Mouse (Mus musculus) cortical plate, adult 2 months (tissue): ENCODE results near the gene Sidt2. TPM values are rescaled to one million over a fixed set of nuclear protein-coding genes. Genes with fewer than 3 reads are reported as not detected.

Experiments
- H3K27ac ChIP-seq: fragments of 200-500 bp; 2 replicates; pipeline ENCODE4 v1.5.1; 2012; ENCODE audit warnings: low read length, control low read depth, inconsistent platforms; ENCODE audit not compliant: insufficient read depth
- H3K4me1 ChIP-seq: fragments of 200-500 bp; 2 replicates; pipeline ENCODE4 v1.6.1; 2011; ENCODE audit warnings: low read length; ENCODE audit not compliant: control insufficient read depth, insufficient read depth
- H3K4me3 ChIP-seq: fragments of 200-500 bp; 2 replicates; pipeline ENCODE4 v1.5.1; 2011; ENCODE audit warnings: mild to moderate bottlenecking, low read length, control low read depth; ENCODE audit not compliant: insufficient read depth
- CTCF ChIP-seq: fragments of 200-500 bp; IDR thresholded peaks from 2 replicates; pipeline ENCODE4 v1.5.1; 2011; ENCODE audit warnings: mild to moderate bottlenecking, control low read depth, low read length; ENCODE audit not compliant: insufficient read depth; ENCODE audit errors: extremely low read depth
- POLR2A ChIP-seq: fragments of 200-500 bp; IDR thresholded peaks from 2 replicates; pipeline ENCODE4 v1.6.1; 2011; ENCODE audit warnings: mild to moderate bottlenecking, low read length, control low read depth; ENCODE audit not compliant: insufficient read depth; ENCODE audit errors: extremely low read depth
- polyA plus RNA-seq: library from polyadenylated mRNA; depleted of rRNA; stranded (reverse); fragments of >200 nt; gene quantifications from 2 replicates; pipeline ENCODE4 v1.2.3, GENCODE M21; 2012

Sidt2 gene
- polyA plus RNA-seq, 1 experiment: 117 TPM

GRCm38 (mm10) chr9:45941329-45941888 lies 13.6 kb downstream of the Sidt2 start:
- TF ChIP-seq CTCF (no peak), POLR2A (no peak)
- Histone ChIP-seq H3K27ac (no peak overlapping the region), H3K4me1 (no peaks in the 10 kb centered on the region), H3K4me3 (no peak overlapping the region)

GRCm38 (mm10) chr9:45939794-45940193 lies 15.3 kb downstream of the Sidt2 start:
- TF ChIP-seq CTCF: no peak
- TF ChIP-seq POLR2A: no peak
- no peaks in the 10 kb centered on the region; the same call in 1 of the 2 replicates for H3K4me1 ChIP-seq
- H3K4me3 ChIP-seq: no peak overlapping the region
- no peak overlapping the region for H3K27ac ChIP-seq

GRCm38 (mm10) chr9:45938952-45939637 lies 16.0 kb downstream of the Sidt2 start:
- no peak overlapping the region for H3K4me3 ChIP-seq
- TF ChIP-seq CTCF (no peak), POLR2A (no peak)
- no peak overlapping the region for H3K27ac ChIP-seq
- no peaks in the 10 kb centered on the region; the same call in 1 of the 2 replicates for H3K4me1 ChIP-seq

GRCm38 (mm10) chr9:45938088-45938487 lies 17.0 kb downstream of the Sidt2 start:
- no peak overlapping the region for H3K4me3 ChIP-seq
- no peaks in the 10 kb centered on the region; the same call in 1 of the 2 replicates for H3K4me1 ChIP-seq
- H3K27ac ChIP-seq: no peak overlapping the region
- TF ChIP-seq POLR2A (no peak), CTCF (no peak)

GRCm38 (mm10) chr9:45936883-45937282 lies 18.2 kb downstream of the Sidt2 start:
- no peak overlapping the region for H3K4me3 ChIP-seq
- TF ChIP-seq CTCF (peak; percentile 73), POLR2A (no peak)
- peaks cover 3% of the 10 kb centered on the region for H3K4me1 ChIP-seq
- H3K27ac ChIP-seq: no peak overlapping the region

GRCm38 (mm10) chr9:45935628-45936210 lies 19.3 kb downstream of the Sidt2 start, which contains the start of gene Tagln:
Gene Tagln (minus strand): TSS chr9:45936058.
- Histone ChIP-seq H3K4me1 (peaks cover 3% of the 10 kb centered on the region), H3K4me3 (no peak within 1 kb of the TSS), H3K27ac (no peak within 1 kb of the TSS)
- no peak for TF ChIP-seq POLR2A
- no peak for TF ChIP-seq CTCF

GRCm38 (mm10) chr9:45932571-45933415 lies 22.3 kb downstream of the Sidt2 start:
- no peak overlapping the region for H3K4me3 ChIP-seq
- no peak overlapping the region for H3K27ac ChIP-seq
- peaks cover 3% of the 10 kb centered on the region for H3K4me1 ChIP-seq
- no peak for TF ChIP-seq CTCF
- TF ChIP-seq POLR2A: 0 out of 2 replicates have a peak, but pooled peaks have one; percentile 9

- no peak overlapping the region for H3K4me3 ChIP-seq
- TF ChIP-seq POLR2A: no peak
- TF ChIP-seq CTCF: no peak
Observed at GRCm38 (mm10) chr9:45931958-45932357, 23.1 kb downstream of the Sidt2 start.

GRCm38 (mm10) chr9:45929285-45929684 lies 25.8 kb downstream of the Sidt2 start:
- Histone ChIP-seq H3K4me3 (no peak overlapping the region), H3K27ac (no peak overlapping the region), H3K4me1 (peaks cover 3% of the 10 kb centered on the region)
- TF ChIP-seq CTCF: no peak
- TF ChIP-seq POLR2A: no peak

More at GRCm38 (mm10) chr9:45931958-45932357, 23.1 kb downstream of the Sidt2 start:
- no peak overlapping the region for H3K27ac ChIP-seq
- peaks cover 3% of the 10 kb centered on the region for H3K4me1 ChIP-seq

- no peaks in the 10 kb centered on the region for H3K4me1 ChIP-seq
- no peak for TF ChIP-seq CTCF
- TF ChIP-seq POLR2A: no peak
- no peak overlapping the region for H3K4me3 ChIP-seq
- no peak overlapping the region for H3K27ac ChIP-seq
Observed at GRCm38 (mm10) chr9:45919895-45920294, 35.2 kb downstream of the Sidt2 start.
